Mouse (Mus musculus) layer of hippocampus, adult 8-10 months (tissue): Measurements from ENCODE around the gene Pim3. TPM values are rescaled to one million over a fixed set of nuclear protein-coding genes. Genes with fewer than 3 reads are reported as not detected.

ENCODE experiments used
- total RNA-seq, 4 experiments: library from RNA; stranded (reverse); gene quantifications; 2 replicates each; pipeline ENCODE4 v1.2.4; 2022

Gene Pim3
- total RNA-seq, 4 experiments from 2014 or later: 32.4 to 44.2 (median 38.4) TPM

Other genes starting within 250 kb of the Pim3 start
- 10 to 100 TPM; 50.8 to 56.4 (median 54.1) TPM for gene Brd1, start 128.0 kb upstream of the Pim3 start, total RNA-seq
- gene Zbed4, start 110.5 kb upstream of the Pim3 start, total RNA-seq: 10 to 100 TPM in 2 of 4 experiments, 1 to 10 TPM in 2; 9.8 to 11.1 (median 10.1) TPM
- 10 to 100 TPM; 11.3 to 16.7 (median 14.3) TPM for gene Alg12, start 42.9 kb upstream of the Pim3 start, total RNA-seq
- gene Creld2, start 42.5 kb upstream of the Pim3 start, total RNA-seq: 10 to 100 TPM; 15.0 to 35.2 (median 26.0) TPM
- gene Ttll8, start 92.2 kb downstream of the Pim3 start, total RNA-seq: 1 to 10 TPM; 1.2 to 4.3 (median 2.7) TPM
- 100 to 1,000 TPM; 114 to 176 (median 137) TPM for gene Mlc1, start 116.8 kb downstream of the Pim3 start, total RNA-seq
- gene Mov10l1, start 120.7 kb downstream of the Pim3 start, total RNA-seq: under 1 TPM in 1 of 4 experiments, not detected in 3; 0.29 TPM
- 100 to 1,000 TPM; 126 to 157 (median 144) TPM for gene Panx2, start 197.5 kb downstream of the Pim3 start, total RNA-seq
- gene Trabd, start 212.9 kb downstream of the Pim3 start, total RNA-seq: 10 to 100 TPM; 20.5 to 22.3 (median 22.0) TPM
- 10 to 100 TPM; 22.9 to 25.4 (median 23.4) TPM for gene Selenoo, start 226.9 kb downstream of the Pim3 start, total RNA-seq